Mouse (Mus musculus): ENCODE data around the gene Slc25a41.

- TF ChIP-seq CTCF (IDR thresholded peaks at IDR 0.05; ENCODE audit: extremely low read depth, insufficient read depth, insufficient read length, insufficient replicate concordance) (no peak), POLR2A (IDR thresholded peaks at IDR 0.05; ENCODE audit: low read depth, low read length) (no peak)
Measured at GRCm38 (mm10) chr17:56985656-56986055, 55.8 kb downstream of the Slc25a41 start.
